Mouse (Mus musculus) liver, embryonic 11.5 days (tissue): ENCODE measurements around the gene Dusp5. TPM values are rescaled to one million over a fixed set of nuclear protein-coding genes. Genes with fewer than 3 reads are reported as not detected.

Source experiments
- ATAC-seq: fragments of 200-750 bp; cut with Nextera tagmentation; replicated peaks from 2 replicates; pipeline ENCODE4 v1.8.0; 2017; ENCODE audit warnings: moderate number of reproducible peaks, mild to moderate bottlenecking, moderate TSS enrichment, moderate library complexity; ENCODE audit not compliant: low FRiP score
- DNase-seq: peaks from one replicate; pipeline ENCODE4 v3.0.0-alpha.2; 2017; ENCODE audit warnings: low spot score
- H3K27ac ChIP-seq: fragments of 300-500 bp; sonication (generic); 2 replicates; pipeline ENCODE4 v1.5.1; 2014; ENCODE audit warnings: mild to moderate bottlenecking, low read depth, low read length, control low read depth
- H3K27me3 ChIP-seq: fragments of 300-500 bp; sonication (generic); replicated peaks from 2 replicates; pipeline ENCODE4 v1.6.1; 2014; ENCODE audit warnings: low read length, mixed read lengths; ENCODE audit not compliant: control insufficient read depth, insufficient read depth
- H3K36me3 ChIP-seq: fragments of 300-500 bp; sonication (generic); 2 replicates; pipeline ENCODE4 v1.6.1; 2014; ENCODE audit warnings: mild to moderate bottlenecking, low read length, moderate library complexity, mixed read lengths; ENCODE audit not compliant: control insufficient read depth, insufficient read depth
- H3K4me1 ChIP-seq: fragments of 300-500 bp; sonication (generic); replicated peaks from 2 replicates; pipeline ENCODE4 v1.6.1; 2014; ENCODE audit warnings: low read length, mixed read lengths; ENCODE audit not compliant: control insufficient read depth, insufficient read depth
- H3K4me2 ChIP-seq: fragments of 300-500 bp; sonication (generic); 2 replicates; pipeline ENCODE4 v1.6.1; 2014; ENCODE audit warnings: mild to moderate bottlenecking, control low read depth, moderate library complexity
- H3K4me3 ChIP-seq: fragments of 300-500 bp; sonication (generic); 2 replicates; pipeline ENCODE4 v1.5.1; 2014; ENCODE audit warnings: low read depth, low read length, control low read depth
- H3K9ac ChIP-seq: fragments of 300-500 bp; sonication (generic); 2 replicates; pipeline ENCODE4 v1.6.1; 2014; ENCODE audit warnings: low read depth, low read length, control low read depth
- H3K9me3 ChIP-seq: fragments of 300-500 bp; sonication (generic); 2 replicates; pipeline ENCODE4 v1.6.1; 2016; ENCODE audit warnings: low read length, inconsistent platforms, mixed read lengths; ENCODE audit not compliant: control insufficient read depth
- WGBS: fragments of 180-500 bp; shearing (Covaris S2); extraction: QIAGEN DNeasy Blood & Tissue Kit; methylation state at CpG from one replicate; pipeline ENCODE4 v1.1.7; 2014; 5-methylcytosine and 5-hydroxymethylcytosine counted together
- polyA plus RNA-seq: library from polyadenylated mRNA; unstranded; fragments of >200 nt; fragmentation: Nextera tagmentation; extraction: Ambion mirVana; gene quantifications from 2 replicates; pipeline ENCODE4 v1.2.1, GENCODE M21; 2014

The Dusp5 gene
- polyA plus RNA-seq, 1 experiment from 2014 or later, result 6.7 TPM

GRCm38 (mm10) chr19:53543602-53544001 is 14.7 kb downstream of the Dusp5 start:
- H3K4me2 ChIP-seq, result no peak overlapping the region
- 0 out of 2 replicates have a peak, but pooled peaks cover 2% of the 10 kb centered on the region for H3K36me3 ChIP-seq
- no peaks in the 10 kb centered on the region for H3K9me3 ChIP-seq
- no peak overlapping the region for H3K9ac ChIP-seq
- peaks cover 9% of the 10 kb centered on the region; the same call in 1 of the 2 replicates for H3K4me1 ChIP-seq
- 56% methylated on average over 5 of the region's 5 CpGs for WGBS
- H3K27me3 ChIP-seq, result no peaks in the 10 kb centered on the region
- no peak overlapping the region for H3K4me3 ChIP-seq
- H3K27ac ChIP-seq, result no peak overlapping the region
- no peak for ATAC-seq
- no peak for DNase-seq

- no peak overlapping the region for H3K4me2 ChIP-seq
- 0 out of 2 replicates have a peak, but pooled peaks cover 2% of the 10 kb centered on the region for H3K36me3 ChIP-seq
- no peaks in the 10 kb centered on the region for H3K9me3 ChIP-seq
- no peak overlapping the region for H3K4me3 ChIP-seq
- 55% methylated on average over 4 of the region's 4 CpGs for WGBS
- H3K4me1 ChIP-seq, result peaks cover 10% of the 10 kb centered on the region; the same call in 1 of the 2 replicates
- H3K9ac ChIP-seq, result no peak overlapping the region
- no peak overlapping the region for H3K27ac ChIP-seq
- DNase-seq (no peak), ATAC-seq (no peak)
- H3K27me3 ChIP-seq, result no peaks in the 10 kb centered on the region
Measured at GRCm38 (mm10) chr19:53544923-53545561, 16.1 kb downstream of the Dusp5 start.

DNA sequence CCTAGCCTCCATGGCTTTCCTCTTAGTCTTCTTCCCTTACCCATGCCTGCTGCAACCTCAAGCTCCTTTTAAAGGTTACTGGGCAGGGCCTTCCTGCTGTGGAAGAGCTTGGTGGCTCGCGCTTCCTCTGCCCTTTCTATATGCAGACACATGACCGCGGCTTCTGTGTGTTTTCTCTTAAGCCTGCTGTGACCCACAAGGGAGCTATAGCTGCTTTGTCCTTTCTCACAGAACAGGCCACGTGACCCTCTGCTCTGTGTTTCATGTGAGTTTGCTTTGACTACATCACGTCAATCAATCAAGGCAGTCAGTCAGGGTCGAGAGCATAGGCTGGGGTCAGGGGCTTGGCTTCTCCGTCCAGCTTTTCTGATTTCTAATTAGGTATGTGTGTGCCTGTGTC is 18.7 kb downstream of the Dusp5 start:
- Histone ChIP-seq H3K9ac (no peak overlapping the region), H3K4me3 (no peak overlapping the region), H3K27ac (peak overlapping the region; percentile 32; the same call in 1 of the 2 replicates), H3K27me3 (no peaks in the 10 kb centered on the region), H3K36me3 (no peaks in the 10 kb centered on the region), H3K4me1 (peaks cover 15% of the 10 kb centered on the region), H3K4me2 (no peak overlapping the region), H3K9me3 (no peaks in the 10 kb centered on the region)
- ATAC-seq, result no peak
- DNase-seq, result no peak
- 52% methylated on average over 8 of the region's 8 CpGs for WGBS

GRCm38 (mm10) chr19:53550972-53551371 is 22.1 kb downstream of the Dusp5 start:
- no peak overlapping the region for H3K27ac ChIP-seq
- no peak overlapping the region for H3K9ac ChIP-seq
- ATAC-seq (no peak), DNase-seq (no peak)
- H3K4me2 ChIP-seq, result no peak overlapping the region
- no peak overlapping the region for H3K4me3 ChIP-seq
- 80% methylated on average over 12 of the region's 12 CpGs for WGBS
- no peaks in the 10 kb centered on the region for H3K9me3 ChIP-seq
- no peaks in the 10 kb centered on the region for H3K27me3 ChIP-seq
- H3K36me3 ChIP-seq, result no peaks in the 10 kb centered on the region
- peaks cover 32% of the 10 kb centered on the region for H3K4me1 ChIP-seq

GRCm38 (mm10) chr19:53552216-53552786 is 23.4 kb downstream of the Dusp5 start:
- ATAC-seq, result no peak
- Histone ChIP-seq H3K27ac (peak overlapping the region; percentile 52), H3K9me3 (no peaks in the 10 kb centered on the region), H3K27me3 (no peaks in the 10 kb centered on the region), H3K4me2 (no peak overlapping the region), H3K9ac (no peak overlapping the region), H3K4me1 (peaks cover 40% of the 10 kb centered on the region), H3K4me3 (no peak overlapping the region), H3K36me3 (no peaks in the 10 kb centered on the region)
- 37% methylated on average over 10 of the region's 10 CpGs for WGBS
- no peak for DNase-seq

DNA sequence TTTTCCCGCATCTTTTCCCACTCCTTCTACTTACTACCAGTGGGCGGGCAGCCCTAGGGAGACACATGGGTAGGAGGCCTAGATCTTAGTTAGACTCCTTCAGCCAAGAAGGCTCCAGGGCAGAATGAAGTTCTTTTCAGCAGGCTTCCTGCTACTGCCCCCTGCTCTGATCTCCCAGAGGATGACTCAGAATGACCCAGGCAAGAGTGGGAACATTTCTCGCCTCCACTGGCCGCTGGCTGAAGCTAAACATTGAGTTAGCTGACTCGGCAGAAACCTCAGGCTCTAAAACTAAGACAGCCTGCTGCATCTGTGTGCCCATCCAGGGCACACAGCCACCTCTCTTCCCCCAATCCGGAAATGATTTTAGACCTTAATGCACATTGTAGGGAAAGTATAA is 23.9 kb downstream of the Dusp5 start:
- Histone ChIP-seq H3K4me3 (no peak overlapping the region), H3K4me2 (no peak overlapping the region), H3K27me3 (no peaks in the 10 kb centered on the region), H3K27ac (peak overlapping the region; percentile 52), H3K4me1 (peaks cover 37% of the 10 kb centered on the region), H3K9ac (no peak overlapping the region), H3K36me3 (no peaks in the 10 kb centered on the region), H3K9me3 (no peaks in the 10 kb centered on the region)
- DNase-seq (no peak), ATAC-seq (no peak)
- WGBS, result 48% methylated on average over 6 of the region's 6 CpGs

DNA sequence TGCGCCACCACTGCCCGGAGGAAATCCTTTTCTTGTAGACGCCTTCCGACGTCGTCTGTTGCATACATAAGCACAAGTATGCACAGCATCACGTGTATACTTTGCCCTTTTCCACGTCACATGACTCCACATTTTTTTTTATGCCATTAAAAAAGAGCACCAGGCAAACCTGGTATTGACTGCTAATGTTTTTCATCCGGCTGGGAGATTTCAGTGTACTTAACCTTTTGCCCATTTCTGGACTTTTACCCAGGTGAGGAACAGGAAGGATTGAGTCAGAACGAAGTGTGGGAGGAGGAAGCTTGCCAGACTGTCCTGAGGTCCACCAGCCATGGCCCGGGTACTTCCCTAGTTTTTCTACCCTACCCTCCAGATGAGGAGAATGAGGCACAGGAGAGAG is 25.5 kb downstream of the Dusp5 start:
- H3K4me1 ChIP-seq, result peaks cover 30% of the 10 kb centered on the region
- no peaks in the 10 kb centered on the region for H3K9me3 ChIP-seq
- no peak overlapping the region for H3K27ac ChIP-seq
- ATAC-seq (no peak), DNase-seq (no peak)
- no peak overlapping the region for H3K9ac ChIP-seq
- 70% methylated on average over 11 of the region's 11 CpGs for WGBS
- H3K36me3 ChIP-seq, result no peaks in the 10 kb centered on the region
- H3K27me3 ChIP-seq, result no peaks in the 10 kb centered on the region
- H3K4me2 ChIP-seq, result no peak overlapping the region
- H3K4me3 ChIP-seq, result no peak overlapping the region

- Histone ChIP-seq H3K9ac (no peak overlapping the region), H3K27me3 (no peaks in the 10 kb centered on the region), H3K4me1 (peaks cover 30% of the 10 kb centered on the region), H3K36me3 (no peaks in the 10 kb centered on the region), H3K4me3 (no peak overlapping the region), H3K27ac (no peak overlapping the region), H3K4me2 (no peak overlapping the region), H3K9me3 (no peaks in the 10 kb centered on the region)
- 68% methylated on average over 5 of the region's 5 CpGs for WGBS
- ATAC-seq, result no peak
- DNase-seq, result no peak
Measured at GRCm38 (mm10) chr19:53554981-53555616, 26.2 kb downstream of the Dusp5 start.

DNA sequence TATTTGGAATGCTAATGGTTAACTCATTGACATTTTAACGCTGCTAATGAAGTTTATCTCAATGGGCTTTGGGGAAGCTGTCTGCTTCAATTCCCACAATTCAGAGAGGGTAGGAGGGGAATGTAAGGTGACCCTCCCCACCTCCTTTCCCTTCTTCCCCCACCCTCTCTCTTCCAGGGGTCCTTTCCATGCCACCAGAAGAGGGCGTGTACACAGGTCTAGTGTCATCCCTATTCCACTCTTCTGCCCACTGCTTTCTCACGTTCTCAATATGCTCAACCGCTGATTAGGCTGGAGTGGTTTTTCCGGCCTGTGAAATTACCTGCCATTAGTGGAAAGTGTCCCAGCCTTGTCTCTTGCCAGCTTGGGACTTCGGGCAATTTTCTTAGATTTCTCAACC is 27.9 kb downstream of the Dusp5 start:
- Histone ChIP-seq H3K4me1 (peaks cover 30% of the 10 kb centered on the region), H3K36me3 (no peaks in the 10 kb centered on the region), H3K4me3 (no peak overlapping the region), H3K9ac (no peak overlapping the region), H3K9me3 (no peaks in the 10 kb centered on the region), H3K27ac (no peak overlapping the region), H3K27me3 (no peaks in the 10 kb centered on the region), H3K4me2 (peak overlapping the region; percentile 40)
- no peak for ATAC-seq
- DNase-seq, result no peak
- WGBS, result 38% methylated on average over 6 of the region's 6 CpGs
